Comparison of ENCODE assay signal across 27 mouse cellular contexts in genomic region chr1:108024705-108025104, GRCm38 (mm10).
DNase-seq lines count a peak whose midpoint lies in the region; ATAC-seq and TF ChIP-seq lines count a peak whose summit lies in the region.
"Had no signal": no experiment of that assay in that cellular context is flagged by ENCODE, and none has a peak within 500 bp of the region (broad histone marks: within the 10 kb centered on the region; RNA-seq: fewer than 3 reads in every experiment).

No protein-coding gene starts in this region.

- no peak for TF ChIP-seq CTCF in lung, embryonic 14.5 days (IDR thresholded peaks at IDR 0.05; ENCODE audit: low read depth)

- no peaks in the 10 kb centered on the region for H3K36me3 ChIP-seq in lung, embryonic 14.5 days (ENCODE audit: insufficient read depth)
- H3K36me3 ChIP-seq in midbrain, embryonic 14.5 days (ENCODE audit: control insufficient read depth, insufficient read depth, low read length): no peaks in the 10 kb centered on the region
- no peaks in the 10 kb centered on the region for H3K36me3 ChIP-seq in midbrain, embryonic 11.5 days (ENCODE audit: control insufficient read depth, insufficient read depth, low read length)
- H3K36me3 ChIP-seq: embryonic facial prominence, embryonic 12.5 days; embryonic facial prominence, embryonic 15.5 days; heart, embryonic 10.5 days; heart, embryonic 13.5 days had no signal

- H3K9ac ChIP-seq in lung, embryonic 14.5 days: no peak overlapping the region
- no peak overlapping the region for H3K9ac ChIP-seq in midbrain, embryonic 14.5 days (replicated peaks; ENCODE audit: low read length)
- no peak overlapping the region for H3K9ac ChIP-seq in midbrain, embryonic 11.5 days (ENCODE audit: low read length)
- H3K9ac ChIP-seq: embryonic facial prominence, embryonic 12.5 days; embryonic facial prominence, embryonic 15.5 days; forebrain, embryonic 13.5 days; heart, embryonic 13.5 days; hindbrain, embryonic 14.5 days had no signal

- WGBS in lung, embryonic 14.5 days: 39% methylated on average over 1 of the region's 1 CpGs
- WGBS in midbrain, embryonic 14.5 days: 20% methylated on average over 1 of the region's 1 CpGs
- WGBS in midbrain, embryonic 11.5 days: 12% methylated on average over 1 of the region's 1 CpGs

- DNase-seq in embryo, embryonic 10 days (ENCODE audit: low spot score): peak; percentile 4
- no peak for DNase-seq in embryo, embryonic 10.5 days (ENCODE audit: low spot score)
- DNase-seq in lung, embryonic 14.5 days: peak; percentile 40
- DNase-seq in lung, postnatal 10 days: no peak
- peak; percentile 24 for DNase-seq in midbrain, embryonic 14.5 days
- DNase-seq in midbrain, embryonic 11.5 days (ENCODE audit: low spot score, missing footprints): no peak
- DNase-seq: adrenal gland, adult 2 months; adrenal gland, postnatal 14 days; cerebellum, adult 11-12 months; cerebellum, adult 8-10 months; cerebellum, postnatal 10 days; cerebellum, postnatal 36 days; gastrocnemius, postnatal 10 days; gastrocnemius, postnatal 36 days; heart, adult 2 months; heart, postnatal 14 days; heart, postnatal 4 days had no signal

- H3K9me3 ChIP-seq in lung, embryonic 14.5 days (ENCODE audit: low read depth, low read length): no peaks in the 10 kb centered on the region
- H3K9me3 ChIP-seq in midbrain, embryonic 14.5 days (ENCODE audit: control insufficient read depth, low read length): no peaks in the 10 kb centered on the region
- H3K9me3 ChIP-seq in midbrain, embryonic 11.5 days (ENCODE audit: control insufficient read depth, low read length): no peaks in the 10 kb centered on the region
- H3K9me3 ChIP-seq: embryonic facial prominence, embryonic 12.5 days; embryonic facial prominence, embryonic 15.5 days; forebrain, embryonic 13.5 days; heart, embryonic 10.5 days; heart, embryonic 13.5 days had no signal

- H3K4me3 ChIP-seq in lung, embryonic 14.5 days (ENCODE audit: low read depth, low read length): no peak overlapping the region
- H3K4me3 ChIP-seq in midbrain, embryonic 14.5 days (replicated peaks; ENCODE audit: low read depth, low read length): no peak overlapping the region
- H3K4me3 ChIP-seq in midbrain, embryonic 11.5 days (ENCODE audit: low read depth, low read length): no peak overlapping the region
- H3K4me3 ChIP-seq: embryonic facial prominence, embryonic 12.5 days; embryonic facial prominence, embryonic 15.5 days; forebrain, embryonic 13.5 days; heart, adult 2 months; heart, embryonic 10.5 days; heart, embryonic 13.5 days had no signal

- no peaks in the 10 kb centered on the region for H3K4me1 ChIP-seq in lung, embryonic 14.5 days (ENCODE audit: insufficient read depth)
- H3K4me1 ChIP-seq in midbrain, embryonic 14.5 days (ENCODE audit: control insufficient read depth, insufficient read depth, low read length): no peaks in the 10 kb centered on the region
- 0 out of 2 replicates have a peak, but pooled peaks cover 4% of the 10 kb centered on the region for H3K4me1 ChIP-seq in midbrain, embryonic 11.5 days (ENCODE audit: control insufficient read depth, insufficient read depth, low read length)
- H3K4me1 ChIP-seq: embryonic facial prominence, embryonic 12.5 days; embryonic facial prominence, embryonic 15.5 days; heart, embryonic 10.5 days; heart, embryonic 13.5 days had no signal

- H3K27ac ChIP-seq in lung, embryonic 14.5 days (ENCODE audit: low read depth): no peak overlapping the region
- H3K27ac ChIP-seq in midbrain, embryonic 14.5 days (replicated peaks; ENCODE audit: low read depth, low read length): no peak overlapping the region
- H3K27ac ChIP-seq in midbrain, embryonic 11.5 days (ENCODE audit: low read depth, low read length): no peak overlapping the region
- H3K27ac ChIP-seq: embryonic facial prominence, embryonic 12.5 days; embryonic facial prominence, embryonic 15.5 days; forebrain, embryonic 13.5 days; heart, adult 2 months; heart, embryonic 10.5 days; heart, embryonic 13.5 days; hindbrain, embryonic 14.5 days; hindbrain, postnatal 0 days had no signal

- no peak overlapping the region for H3K4me2 ChIP-seq in lung, embryonic 14.5 days
- no peak overlapping the region for H3K4me2 ChIP-seq in midbrain, embryonic 14.5 days (ENCODE audit: low read length)
- H3K4me2 ChIP-seq in midbrain, embryonic 11.5 days: no peak overlapping the region
- H3K4me2 ChIP-seq: embryonic facial prominence, embryonic 12.5 days; embryonic facial prominence, embryonic 15.5 days; forebrain, embryonic 13.5 days; heart, embryonic 13.5 days; hindbrain, embryonic 14.5 days had no signal

- no peaks in the 10 kb centered on the region for H3K27me3 ChIP-seq in lung, embryonic 14.5 days (ENCODE audit: insufficient read depth, low read length)
- no peaks in the 10 kb centered on the region for H3K27me3 ChIP-seq in midbrain, embryonic 14.5 days (ENCODE audit: control insufficient read depth, insufficient read depth, low read length)
- H3K27me3 ChIP-seq in midbrain, embryonic 11.5 days (ENCODE audit: control insufficient read depth, insufficient read depth, low read length): no peaks in the 10 kb centered on the region
- H3K27me3 ChIP-seq: embryonic facial prominence, embryonic 12.5 days; embryonic facial prominence, embryonic 15.5 days; forebrain, embryonic 13.5 days; heart, embryonic 13.5 days had no signal

- peak; percentile 54; the same call in 1 of the 2 replicates for ATAC-seq in lung, embryonic 14.5 days (ENCODE audit: insufficient read depth)
- ATAC-seq in midbrain, embryonic 14.5 days (ENCODE audit: low FRiP score, low TSS enrichment): no peak
- ATAC-seq in midbrain, embryonic 11.5 days (ENCODE audit: low FRiP score): no peak
- ATAC-seq: activated CD4-positive, CD25-positive, alpha-beta regulatory T cell, adult 4 months; forebrain, embryonic 16.5 days; hindbrain, postnatal 0 days; inflammation-experienced regulatory T-cells, adult 6 months had no signal

Comparison
In these comparisons a context has a peak if more than half of its experiments do, and no peak if none do; other contexts are left out.
1. DNase-seq: peak in embryo, embryonic 10 days (single experiment), lung, embryonic 14.5 days (single experiment) and midbrain, embryonic 14.5 days (single experiment); none in embryo, embryonic 10.5 days (single experiment), lung, postnatal 10 days (single experiment) and midbrain, embryonic 11.5 days (single experiment).